Mouse (Mus musculus) frontal cortex, adult (tissue): Measurements from ENCODE around the gene Uri1.

Experiments
- ATAC-seq: cut with Nextera tagmentation; 2 replicates; pipeline ENCODE4 v1.9.2; 2017; ENCODE audit warnings: mild to moderate bottlenecking, moderate library complexity, mixed read lengths; ENCODE audit not compliant: low TSS enrichment

Uri1 gene

GRCm38 (mm10) chr7:37921681-37922430 lies 101.5 kb downstream of the Uri1 start:
- no peak for ATAC-seq

- no peak for ATAC-seq
Measured at GRCm38 (mm10) chr7:37918926-37919325, 104.4 kb downstream of the Uri1 start.

GRCm38 (mm10) chr7:37916762-37917439 lies 106.5 kb downstream of the Uri1 start:
- peak; percentile 78 for ATAC-seq

- no peak for ATAC-seq
Measured at GRCm38 (mm10) chr7:37911802-37912122, 111.6 kb downstream of the Uri1 start.

- no peak for ATAC-seq
Measured at GRCm38 (mm10) chr7:37911114-37911801, 112.1 kb downstream of the Uri1 start.

- no peak for ATAC-seq
Measured at GRCm38 (mm10) chr7:37910161-37910560, 113.2 kb downstream of the Uri1 start.
